Mouse (Mus musculus): Measurements from ENCODE around the gene Olfr1431. TPM values are rescaled to one million over a fixed set of nuclear protein-coding genes. Genes with fewer than 3 reads are reported as not detected.

Gene Olfr1431
- polyA plus RNA-seq (2012; rRNA removed; ENCODE audit: low replicate concordance): not detected in 2 replicates

GRCm38 (mm10) chr19:12200334-12200733, at the start of gene Olfr1431:
Gene Olfr1431 (plus strand): TSS chr19:12200634.

GRCm38 (mm10) chr19:12170062-12170599, 30.3 kb upstream of the Olfr1431 start, which contains the start of gene Olfr1555-ps1:
Gene Olfr1555-ps1 (minus strand): TSS chr19:12170112.

DNA sequence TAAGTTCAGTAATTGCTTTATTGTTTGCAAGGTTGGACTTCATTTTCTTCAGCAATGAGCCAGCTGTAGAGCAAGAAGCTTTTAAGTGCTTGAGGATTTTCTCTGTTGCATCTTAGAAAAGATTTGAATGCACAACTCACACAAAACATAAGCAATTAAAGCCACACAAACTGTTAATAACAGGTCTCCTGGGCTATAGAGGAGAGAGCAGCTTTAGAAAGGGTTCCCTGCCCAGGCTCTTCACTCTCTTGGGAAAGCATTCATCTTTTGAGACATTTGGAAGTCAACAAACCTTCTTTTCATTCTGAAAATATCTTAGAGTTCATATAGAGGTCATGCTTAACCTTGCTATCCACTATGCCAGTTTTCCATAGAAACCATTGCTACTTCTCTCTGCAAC, 32.1 kb downstream of the Olfr1431 start, which contains the start of gene Olfr1432:
Olfr1432 (minus strand) TSS at position 101 of the 400 bp plus-strand sequence.

DNA sequence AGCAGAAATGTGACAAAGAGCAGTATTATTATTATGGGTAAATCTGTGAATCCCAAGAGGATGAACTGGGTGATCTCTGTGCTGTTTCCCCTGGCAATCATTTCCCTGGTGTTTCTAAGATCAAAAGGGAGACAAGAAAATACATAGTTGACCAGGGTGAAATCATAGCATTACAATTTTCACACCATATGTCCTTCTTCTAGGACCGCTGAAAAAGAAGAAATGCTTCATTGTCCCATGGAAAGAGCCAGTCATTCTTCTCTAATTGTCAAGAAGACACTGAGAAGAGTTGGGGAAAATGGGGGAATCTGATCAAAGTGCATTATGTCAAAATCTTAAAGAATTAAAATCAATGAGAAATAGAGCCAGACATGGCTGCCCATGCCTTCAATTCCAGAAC, 41.1 kb downstream of the Olfr1431 start, which contains the start of gene Olfr262:
Olfr262 (minus strand) TSS at position 101 of the 400 bp plus-strand sequence.

DNA sequence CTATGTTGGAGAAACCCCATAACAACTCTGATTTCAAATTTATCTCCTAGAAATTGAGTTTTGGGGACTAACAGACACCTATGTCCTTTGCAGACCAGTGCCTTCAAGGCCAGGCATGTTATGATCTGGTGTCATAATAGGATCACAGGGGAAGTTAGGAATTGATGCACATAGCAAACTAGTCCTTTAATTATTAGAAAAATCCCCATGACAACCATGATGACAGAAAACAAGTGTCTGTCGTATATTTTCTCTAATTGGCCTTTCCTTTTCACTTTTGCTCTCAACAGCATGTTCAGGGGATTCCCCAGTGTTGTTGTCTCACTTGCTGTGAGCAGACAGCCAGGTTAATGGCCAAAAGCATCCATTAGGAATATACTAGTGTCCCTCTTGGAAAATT, 60.3 kb downstream of the Olfr1431 start, which contains the start of gene Olfr235:
Olfr235 (plus strand) TSS at position 301 of the 400 bp plus-strand sequence.

Other genes starting within 250 kb of the Olfr1431 start
- gene Osbp, start 234.7 kb upstream of the Olfr1431 start, polyA plus RNA-seq (2012; rRNA removed; ENCODE audit: low replicate concordance): 6.4 and 8.0 TPM in 2 replicates
- not detected in 2 replicates for gene Olfr1423, start 159.3 kb upstream of the Olfr1431 start, polyA plus RNA-seq (2012; rRNA removed; ENCODE audit: low replicate concordance)
- gene Olfr1424, start 138.0 kb upstream of the Olfr1431 start, polyA plus RNA-seq (2012; rRNA removed; ENCODE audit: low replicate concordance): not detected in 2 replicates
- gene Olfr1425, start 122.9 kb upstream of the Olfr1431 start, polyA plus RNA-seq (2012; rRNA removed; ENCODE audit: low replicate concordance): not detected in 2 replicates
- gene Olfr1426, start 108.6 kb upstream of the Olfr1431 start, polyA plus RNA-seq (2012; rRNA removed; ENCODE audit: low replicate concordance): not detected in 2 replicates
- not detected in 2 replicates for gene Olfr1427, start 97.3 kb upstream of the Olfr1431 start, polyA plus RNA-seq (2012; rRNA removed; ENCODE audit: low replicate concordance)
- not detected in 2 replicates for gene Olfr1428, start 84.7 kb upstream of the Olfr1431 start, polyA plus RNA-seq (2012; rRNA removed; ENCODE audit: low replicate concordance)
- not detected in 2 replicates for gene Olfr76, start 77.4 kb upstream of the Olfr1431 start, polyA plus RNA-seq (2012; rRNA removed; ENCODE audit: low replicate concordance)
- gene Olfr1555-ps1, start 30.5 kb upstream of the Olfr1431 start, polyA plus RNA-seq (2012; rRNA removed; ENCODE audit: low replicate concordance): not detected in 2 replicates
- gene Olfr1432, start 32.0 kb downstream of the Olfr1431 start, polyA plus RNA-seq (2012; rRNA removed; ENCODE audit: low replicate concordance): not detected in 2 replicates
- not detected in 2 replicates for gene Olfr262, start 41.0 kb downstream of the Olfr1431 start, polyA plus RNA-seq (2012; rRNA removed; ENCODE audit: low replicate concordance)
- not detected in 2 replicates for gene Olfr235, start 60.4 kb downstream of the Olfr1431 start, polyA plus RNA-seq (2012; rRNA removed; ENCODE audit: low replicate concordance)
- not detected in 2 replicates for gene Olfr1434, start 79.2 kb downstream of the Olfr1431 start, polyA plus RNA-seq (2012; rRNA removed; ENCODE audit: low replicate concordance)
- not detected in 2 replicates for gene Olfr1436, start 98.5 kb downstream of the Olfr1431 start, polyA plus RNA-seq (2012; rRNA removed; ENCODE audit: low replicate concordance)
- not detected in 2 replicates for gene Olfr1437, start 124.5 kb downstream of the Olfr1431 start, polyA plus RNA-seq (2012; rRNA removed; ENCODE audit: low replicate concordance)
- gene Olfr1438-ps1, start 135.3 kb downstream of the Olfr1431 start, polyA plus RNA-seq (2012; rRNA removed; ENCODE audit: low replicate concordance): not detected in 2 replicates
- not detected in 2 replicates for gene Olfr1440, start 186.6 kb downstream of the Olfr1431 start, polyA plus RNA-seq (2012; rRNA removed; ENCODE audit: low replicate concordance)
- gene Olfr1441, start 216.8 kb downstream of the Olfr1431 start, polyA plus RNA-seq (2012; rRNA removed; ENCODE audit: low replicate concordance): not detected in 2 replicates
- not detected in 2 replicates for gene Pfpl, start 227.3 kb downstream of the Olfr1431 start, polyA plus RNA-seq (2012; rRNA removed; ENCODE audit: low replicate concordance)